Mouse (Mus musculus) liver (tissue): Measurements from ENCODE around the gene Hibadh.

Experiments
- DNase-seq: peaks from one replicate; pipeline ENCODE4 v3.0.0-alpha.2; 2020; ENCODE audit warnings: mixed read lengths

Hibadh gene

DNA sequence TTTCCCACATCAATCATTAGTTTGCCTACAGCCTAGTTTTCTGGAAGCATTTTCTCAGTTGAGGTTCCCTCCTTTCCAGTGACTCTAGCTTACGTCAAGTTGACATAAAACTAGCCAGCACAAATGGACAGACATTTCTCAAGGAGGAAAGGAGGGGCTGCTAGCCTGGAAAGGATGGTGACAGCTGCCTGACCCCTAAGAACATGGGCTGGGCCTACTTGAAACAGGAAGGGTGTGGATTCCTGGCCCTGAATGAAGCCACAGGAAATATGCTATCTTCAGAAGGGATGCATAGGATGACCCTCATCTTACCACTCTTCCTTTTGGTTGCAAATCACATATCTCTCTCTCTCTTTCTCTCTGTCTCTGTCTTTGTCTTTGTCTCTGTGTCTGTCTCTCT, 138.7 kb downstream of the Hibadh start:
- DNase-seq = no peak
